Mouse (Mus musculus): ENCODE data around the gene Bcorl1.

Gene Bcorl1

GRCm38 (mm10) chrX:48341141-48341540 lies at the start of gene Bcorl1:
Gene Bcorl1 (plus strand): TSS chrX:48341358.
- DNase-seq = peak; percentile 13 to 19

GRCm38 (mm10) chrX:48291413-48291812 lies 49.7 kb upstream of the Bcorl1 start:
- no peak for DNase-seq

GRCm38 (mm10) chrX:48305356-48305755 lies 35.8 kb upstream of the Bcorl1 start:
- DNase-seq = no peak

- peak in 1 of 2 experiments; percentile 14 for DNase-seq
These were observed 30.2 kb upstream of the Bcorl1 start for GRCm38 (mm10) chrX:48310706-48311517.

GRCm38 (mm10) chrX:48311727-48312126 lies 29.4 kb upstream of the Bcorl1 start:
- DNase-seq = no peak

GRCm38 (mm10) chrX:48314530-48315079 lies 26.6 kb upstream of the Bcorl1 start:
- peak; percentile 81 to 88 for DNase-seq

GRCm38 (mm10) chrX:48317444-48317843 lies 23.7 kb upstream of the Bcorl1 start:
- no peak for DNase-seq

- DNase-seq = peak; percentile 57 to 68
These were observed 23.0 kb upstream of the Bcorl1 start for GRCm38 (mm10) chrX:48318194-48318593.

- DNase-seq = peak; percentile 4 to 11
These were observed 613 bp upstream of the Bcorl1 start for GRCm38 (mm10) chrX:48340441-48341049.

GRCm38 (mm10) chrX:48341621-48342161 lies 533 bp downstream of the Bcorl1 start:
- peak in 1 of 2 experiments; percentile 32 for DNase-seq

GRCm38 (mm10) chrX:48342731-48343130 lies 1.6 kb downstream of the Bcorl1 start:
- peak in 1 of 2 experiments; percentile 10 for DNase-seq

- DNase-seq = peak; percentile 85 to 87
These were observed 2.3 kb downstream of the Bcorl1 start for GRCm38 (mm10) chrX:48343461-48343952.

GRCm38 (mm10) chrX:48343966-48344642 lies 2.9 kb downstream of the Bcorl1 start:
- peak; percentile 21 to 36 for DNase-seq

- peak; percentile 24 to 35 for DNase-seq
These were observed 3.7 kb downstream of the Bcorl1 start for GRCm38 (mm10) chrX:48344643-48345384.

GRCm38 (mm10) chrX:48345385-48345932 lies 4.3 kb downstream of the Bcorl1 start:
- DNase-seq = peak in 1 of 2 experiments; percentile 8

GRCm38 (mm10) chrX:48355346-48355745 lies 14.2 kb downstream of the Bcorl1 start:
- DNase-seq = no peak

GRCm38 (mm10) chrX:48365836-48366577 lies 24.8 kb downstream of the Bcorl1 start:
- no peak for DNase-seq

GRCm38 (mm10) chrX:48367841-48368240 lies 26.7 kb downstream of the Bcorl1 start:
- DNase-seq = no peak

- peak in 1 of 2 experiments; percentile 18 for DNase-seq
These were observed 42.5 kb downstream of the Bcorl1 start for GRCm38 (mm10) chrX:48383643-48384042.

GRCm38 (mm10) chrX:48385927-48386326 lies 44.8 kb downstream of the Bcorl1 start:
- DNase-seq = no peak

GRCm38 (mm10) chrX:48389380-48389779 lies 48.2 kb downstream of the Bcorl1 start:
- no peak for DNase-seq

All from thymus, adult 18-20 months (tissue).